In genomic region chr10:61928725-61929651, GRCm38 (mm10) we compare ENCODE assay signal across 8 mouse cellular contexts. TPM values are rescaled to one million over a fixed set of nuclear protein-coding genes. Genes with fewer than 3 reads are reported as not detected.
DNase-seq lines count a peak whose midpoint lies in the region; ATAC-seq lines count a peak whose summit lies in the region.

No protein-coding gene starts in this region.

- WGBS in heart, embryonic 12.5 days: 3% methylated on average over 24 of the region's 24 CpGs
- whole genome bisulfite sequencing in kidney, embryonic 15.5 days: 2% methylated on average over 24 of the region's 24 CpGs

- peak overlapping the region; percentile 54 for H3K4me2 ChIP-seq in heart, embryonic 12.5 days
- peak overlapping the region; percentile 45 for H3K4me2 ChIP-seq in kidney, embryonic 15.5 days

- peak overlapping the region; percentile 10; the same call in 1 of the 2 replicates for H3K4me3 ChIP-seq in heart, embryonic 12.5 days
- H3K4me3 ChIP-seq in kidney, embryonic 15.5 days (replicated peaks): 0 out of 2 replicates have a peak overlapping the region, but pooled peaks have one; percentile 12

- no peaks in the 10 kb centered on the region for H3K36me3 ChIP-seq in heart, embryonic 12.5 days
- no peaks in the 10 kb centered on the region for H3K36me3 ChIP-seq in kidney, embryonic 15.5 days

- H3K4me1 ChIP-seq in heart, embryonic 12.5 days (replicated peaks): peaks cover 66% of the 10 kb centered on the region
- peaks cover 67% of the 10 kb centered on the region for H3K4me1 ChIP-seq in kidney, embryonic 15.5 days

- H3K9me3 ChIP-seq in heart, embryonic 12.5 days (replicated peaks): 0 out of 2 replicates have a peak, but pooled peaks cover 4% of the 10 kb centered on the region
- H3K9me3 ChIP-seq in kidney, embryonic 15.5 days (replicated peaks): no peaks in the 10 kb centered on the region

- peak; percentile 70 to 74 for DNase-seq in adrenal gland, adult (ENCODE audit: inconsistent age in 2 of 2, low spot score in 1 of 2)
- no peak for DNase-seq in adrenal gland, postnatal 4 days (ENCODE audit: low spot score in 2 of 2)
- peak; percentile 52 to 74 for DNase-seq in lung, postnatal 4 days
- no peak for DNase-seq in Muller cell, postnatal 12 days (ENCODE audit: inconsistent ontology term)
- no peak for DNase-seq in left cerebral cortex, postnatal 4 days

- intact Hi-C loops in left cerebral cortex, postnatal 4 days (cut with DNase I): no loop called here

- H3K9ac ChIP-seq in heart, embryonic 12.5 days: peak overlapping the region; percentile 24; the same call in 1 of the 2 replicates
- H3K9ac ChIP-seq in kidney, embryonic 15.5 days: 0 out of 2 replicates have a peak overlapping the region, but pooled peaks have one; percentile 7

- peak; percentile 89 for ATAC-seq in heart, embryonic 12.5 days (ENCODE audit: insufficient number of reproducible peaks, low FRiP score)
- peak; percentile 82 for ATAC-seq in kidney, embryonic 15.5 days (replicated peaks; ENCODE audit: low FRiP score)
- ATAC-seq in erythroid progenitor cell, adult 5-6 weeks (replicated peaks; ENCODE audit: low FRiP score, poor library complexity, severe bottlenecking): no peak

- H3K27ac ChIP-seq in heart, embryonic 12.5 days (ENCODE audit: poor library complexity, severe bottlenecking): peak overlapping the region; percentile 46
- H3K27ac ChIP-seq in kidney, embryonic 15.5 days: peak overlapping the region; percentile 93

- no peaks in the 10 kb centered on the region for H3K27me3 ChIP-seq in heart, embryonic 12.5 days (replicated peaks)
- no peaks in the 10 kb centered on the region for H3K27me3 ChIP-seq in kidney, embryonic 15.5 days

RNA-seq across cellular contexts. Expression of gene Col13a1, which starts 49.9 kb away (rescaled TPM):
- 10 to 100 TPM; 17.5 to 19.8 TPM for total RNA-seq in adrenal gland, postnatal 4 days (2021)
- polyA plus RNA-seq in heart, embryonic 12.5 days (2016; fragmentation: Nextera tagmentation; extraction: Ambion mirVana): 20.6 and 24.2 TPM in 2 replicates
- polyA plus RNA-seq in kidney, embryonic 15.5 days (2015; fragmentation: Nextera tagmentation; extraction: Ambion mirVana): 6.0 and 6.8 TPM in 2 replicates
- total RNA-seq in left cerebral cortex, postnatal 4 days (2021): 1 to 10 TPM; 2.1 to 2.4 TPM
- not detected in 2 replicates for total RNA-seq in erythroid progenitor cell, adult 5-6 weeks (2015; ENCODE audit: low replicate concordance)
- not detected in 2 replicates for total RNA-seq in erythroid progenitor cell, adult 5-6 weeks (2017; ENCODE audit: low replicate concordance)

Comparison
In these comparisons a context has a peak if more than half of its experiments do, and no peak if none do; other contexts are left out.
1. DNase-seq: peak in adrenal gland, adult (2 of 2) and lung, postnatal 4 days (2 of 2); none in adrenal gland, postnatal 4 days (0 of 2), Muller cell, postnatal 12 days (single experiment) and left cerebral cortex, postnatal 4 days (single experiment).
2. RNA of gene Col13a1, which starts 49.9 kb away (total RNA-seq): 17.5 to 19.8 TPM in adrenal gland, postnatal 4 days; 2.1 to 2.4 TPM in left cerebral cortex, postnatal 4 days and not detected in erythroid progenitor cell, adult 5-6 weeks; every median in the first group is over 4 times any median in the second.